Mouse (Mus musculus) hindlimb bud, embryonic 11.5 days (tissue): ENCODE measurements around the gene Asb2.

Source experiments
- DNase-seq: peaks from one replicate; pipeline ENCODE4 v3.0.0-alpha.2; 2012; ENCODE audit warnings: low read depth, low spot score; ENCODE audit errors: extremely low spot score

Asb2 gene

DNA sequence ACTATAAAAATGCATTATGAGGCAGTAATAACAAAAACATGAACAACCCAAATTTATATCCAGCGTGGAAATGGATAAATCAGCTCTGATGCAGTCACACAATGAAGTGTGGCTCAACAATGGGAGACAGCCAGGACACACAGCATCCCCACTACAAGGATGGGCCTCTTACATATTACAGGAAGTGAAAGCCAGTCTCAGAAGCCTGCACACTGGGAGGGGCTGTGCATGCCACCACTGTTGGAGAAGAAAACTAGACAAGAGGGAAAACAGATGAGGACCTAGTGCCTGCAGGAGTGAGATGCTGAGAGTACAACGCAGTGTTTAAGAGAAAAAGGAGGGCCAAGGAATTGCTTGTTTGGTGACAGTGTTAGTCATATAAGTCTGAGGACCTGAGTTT lies 82.1 kb downstream of the Asb2 start:
- DNase-seq: no peak

- no peak for DNase-seq
These were observed 82.8 kb downstream of the Asb2 start for GRCm38 (mm10) chr12:103273051-103273450.

- no peak for DNase-seq
These were observed 83.6 kb downstream of the Asb2 start for GRCm38 (mm10) chr12:103272176-103272575.
